Mouse (Mus musculus) gastrocnemius, postnatal 36 days (tissue): Measurements from ENCODE around the gene Egfl6. TPM values are rescaled to one million over a fixed set of nuclear protein-coding genes. Genes with fewer than 3 reads are reported as not detected.
A peak's percentile ranks its signal among the peaks of the same experiment; 100 is the strongest.
"Not testable (repeated sequence)": the region's sequence is repeated elsewhere in the genome, so short reads cannot be mapped to it uniquely, and the experiment has no call there.

Source experiments
- DNase-seq, 2 experiments: peaks; one replicate each; pipeline ENCODE4 v3.0.0; 2022
- intact Hi-C: fragments of 180-260 bp; cut with DNase I; formaldehyde crosslinking; loops from one replicate; pipeline ENCODE4 v1.15.1; 2025
- total RNA-seq, 2 experiments: library from RNA; stranded (reverse); gene quantifications; 2 replicates each; pipeline ENCODE4 v1.2.3; 2021

Gene Egfl6
- total RNA-seq, 2 experiments from 2014 or later, result 0.79 to 1.0 TPM

GRCm38 (mm10) chrX:166518345-166518744 is 67.2 kb downstream of the Egfl6 start, which contains the start of gene Tceanc:
TSS of gene Tceanc (minus strand) at chrX:166518567.
- no peak for DNase-seq
- intact Hi-C loops, result loop anchor here (10.0 kb wide), 1 partner anchor 716 kb away; no protein-coding TSS in a partner anchor

- DNase-seq, result no peak
- intact Hi-C loops, result loop anchor here (10.0 kb wide), 1 partner anchor 718 kb away; no protein-coding TSS in a partner anchor
Observed at GRCm38 (mm10) chrX:166516631-166517030, 68.9 kb downstream of the Egfl6 start.

- intact Hi-C loops, result loop anchor here (10.0 kb wide), 1 partner anchor 719 kb away; no protein-coding TSS in a partner anchor
- DNase-seq, result no peak
Observed at GRCm38 (mm10) chrX:166515923-166516322, 69.6 kb downstream of the Egfl6 start.

GRCm38 (mm10) chrX:166514035-166514434 is 71.5 kb downstream of the Egfl6 start:
- intact Hi-C loops, result loop anchor here (10.0 kb wide), 1 partner anchor 721 kb away; no protein-coding TSS in a partner anchor
- not testable (repeated sequence) for DNase-seq

- DNase-seq, result no peak
- intact Hi-C loops, result loop anchor here (2.0 to 10.0 kb wide), 2 partner anchors 67 to 723 kb away; no protein-coding TSS in a partner anchor
Observed at GRCm38 (mm10) chrX:166512071-166512470, 73.4 kb downstream of the Egfl6 start.

- intact Hi-C loops, result loop anchor here (2.0 to 10.0 kb wide), 2 partner anchors 70 to 724 kb away; partner anchors contain the start of genes Ofd1 and Trappc2
- no peak for DNase-seq
Observed at GRCm38 (mm10) chrX:166511107-166511506, 74.4 kb downstream of the Egfl6 start.

GRCm38 (mm10) chrX:166509761-166510738 is 75.5 kb downstream of the Egfl6 start:
- DNase-seq, result peak; percentile 86 to 90
- intact Hi-C loops, result loop anchor here (2.0 to 10.0 kb wide), 2 partner anchors 69 to 725 kb away; partner anchors contain the start of genes Ofd1 and Trappc2

GRCm38 (mm10) chrX:166504421-166504820 is 81.1 kb downstream of the Egfl6 start:
- DNase-seq, result no peak
- intact Hi-C loops, result no loop called here

GRCm38 (mm10) chrX:166499496-166500190 is 85.9 kb downstream of the Egfl6 start:
- intact Hi-C loops, result no loop called here
- no peak for DNase-seq

- no peak for DNase-seq
- intact Hi-C loops, result no loop called here
Observed at GRCm38 (mm10) chrX:166497771-166498170, 87.7 kb downstream of the Egfl6 start.

GRCm38 (mm10) chrX:166495052-166495451 is 90.5 kb downstream of the Egfl6 start:
- intact Hi-C loops, result no loop called here
- DNase-seq, result no peak

- DNase-seq, result peak; percentile 86 to 89
- intact Hi-C loops, result no loop called here
Observed at GRCm38 (mm10) chrX:166479365-166479983, 106.0 kb downstream of the Egfl6 start, which contains the start of gene Rab9. TSS of gene Rab9 (minus strand) at chrX:166479867.

GRCm38 (mm10) chrX:166478631-166479364 is 106.7 kb downstream of the Egfl6 start:
- intact Hi-C loops, result no loop called here

GRCm38 (mm10) chrX:166477393-166477792 is 108.1 kb downstream of the Egfl6 start:
- intact Hi-C loops, result no loop called here
- DNase-seq, result no peak

More at GRCm38 (mm10) chrX:166478631-166479364, 106.7 kb downstream of the Egfl6 start:
- peak in 1 of 2 experiments; percentile 14 for DNase-seq

Other genes with a start within 250 kb of the Egfl6 start
- 10 to 100 TPM; 17.1 to 17.2 TPM for gene Trappc2, start 145.1 kb downstream of the Egfl6 start, total RNA-seq
- gene Ofd1, start 145.0 kb downstream of the Egfl6 start, total RNA-seq, result 1 to 10 TPM; 3.9 to 6.1 TPM
- 10 to 100 TPM; 14.2 to 18.2 TPM for gene Rab9, start 105.9 kb downstream of the Egfl6 start, total RNA-seq
- gene Tceanc, start 67.2 kb downstream of the Egfl6 start, total RNA-seq, result 1 to 10 TPM; 2.0 to 2.9 TPM